Mouse (Mus musculus) CH12.LX (cell line): ENCODE data around the gene Map3k7.

Experiments used
- CTCF ChIP-seq, 2 experiments: IDR thresholded peaks in 1 of 2; conservative IDR thresholded peaks in 1 of 2; 2 replicates each; pipeline ENCODE4 v1.5.1; 2011 to 2012; ENCODE audit warnings: low read depth in 2 of 2, low read length in 2 of 2, improper control_type of control experiment in 1 of 2, inconsistent platforms in 1 of 2, mild to moderate bottlenecking in 1 of 2, moderate library complexity in 1 of 2
- GABPA ChIP-seq: IDR thresholded peaks from 2 replicates; pipeline ENCODE4 v1.6.1; 2012; ENCODE audit warnings: low read depth, low read length, improper control_type of control experiment, inconsistent platforms; ENCODE audit not compliant: insufficient replicate concordance
- MEF2A ChIP-seq: IDR thresholded peaks from 2 replicates; pipeline ENCODE4 v1.6.1; 2014; ENCODE audit warnings: low read depth, mild to moderate bottlenecking, inconsistent platforms, low read length, improper control_type of control experiment, borderline replicate concordance
- MXI1 ChIP-seq: IDR thresholded peaks from 2 replicates; pipeline ENCODE4 v1.6.1; 2011; ENCODE audit warnings: mild to moderate bottlenecking, low read depth, low read length, improper control_type of control experiment
- ZKSCAN1 ChIP-seq: IDR thresholded peaks from 2 replicates; pipeline ENCODE4 v1.6.1; 2012; ENCODE audit warnings: low read depth, inconsistent platforms, low read length, improper control_type of control experiment, borderline replicate concordance

- no peak for TF ChIP-seq MEF2A
- no peak for TF ChIP-seq CTCF (conservative IDR thresholded peaks at IDR 0.05 in 1 of 2, IDR thresholded peaks at IDR 0.05 in 1 of 2; ENCODE audit: low read depth in 2 of 2, low read length in 2 of 2)
- TF ChIP-seq GABPA: no peak
- no peak for TF ChIP-seq ZKSCAN1
- no peak for TF ChIP-seq MXI1
Observed at GRCm38 (mm10) chr4:31936911-31937375, 27.0 kb upstream of the Map3k7 start.
